Mouse (Mus musculus): ENCODE results near the gene Zfp352. TPM values are rescaled to one million over a fixed set of nuclear protein-coding genes. Genes with fewer than 3 reads are reported as not detected.

The Zfp352 gene
- polyA plus RNA-seq (2017; shearing (Covaris generic)): not detected

GRCm38 (mm10) chr4:90218520-90218919 lies at the start of gene Zfp352:
Gene Zfp352 (plus strand): TSS chr4:90218820.

All from activated CD4-positive, CD25-positive, alpha-beta regulatory T cell, adult 9 weeks (primary cell).